Mouse (Mus musculus) heart, embryonic 13.5 days (tissue): ENCODE data around the gene Cd247. TPM values are rescaled to one million over a fixed set of nuclear protein-coding genes. Genes with fewer than 3 reads are reported as not detected.

ENCODE experiments used
- ATAC-seq: fragments of 200-750 bp; cut with Nextera tagmentation; 2 replicates; pipeline ENCODE4 v1.8.0; 2017; ENCODE audit warnings: moderate TSS enrichment; ENCODE audit not compliant: insufficient number of reproducible peaks, low FRiP score, low TSS enrichment; ENCODE audit errors: extremely low read depth
- H3K27ac ChIP-seq: fragments of 300-500 bp; sonication (generic); replicated peaks from 2 replicates; pipeline ENCODE4 v1.5.1; 2015; ENCODE audit warnings: moderate library complexity, mild to moderate bottlenecking, inconsistent platforms
- H3K27me3 ChIP-seq: fragments of 300-500 bp; sonication (generic); replicated peaks from 2 replicates; pipeline ENCODE4 v1.6.1; 2015; ENCODE audit warnings: mild to moderate bottlenecking, inconsistent platforms
- H3K36me3 ChIP-seq: fragments of 300-500 bp; sonication (generic); 2 replicates; pipeline ENCODE4 v1.6.1; 2015; ENCODE audit warnings: mild to moderate bottlenecking, inconsistent platforms
- H3K4me1 ChIP-seq: fragments of 300-500 bp; sonication (generic); 2 replicates; pipeline ENCODE4 v1.6.1; 2015; ENCODE audit warnings: inconsistent platforms
- H3K4me2 ChIP-seq: fragments of 300-500 bp; sonication (generic); 2 replicates; pipeline ENCODE4 v1.6.1; 2015; ENCODE audit warnings: inconsistent platforms, mild to moderate bottlenecking, moderate library complexity
- H3K4me3 ChIP-seq: fragments of 300-500 bp; sonication (generic); 2 replicates; pipeline ENCODE4 v1.5.1; 2015; ENCODE audit warnings: moderate library complexity, mild to moderate bottlenecking, inconsistent platforms
- H3K9ac ChIP-seq: fragments of 300-500 bp; sonication (generic); 2 replicates; pipeline ENCODE4 v1.6.1; 2015; ENCODE audit warnings: inconsistent platforms, mild to moderate bottlenecking, moderate library complexity
- H3K9me3 ChIP-seq: fragments of 300-500 bp; sonication (generic); 2 replicates; pipeline ENCODE4 v1.6.1; 2016; ENCODE audit warnings: inconsistent platforms
- WGBS: fragments of 180-500 bp; shearing (Covaris S2); methylation state at CpG from one replicate; pipeline ENCODE4 v1.1.7; 2015; ENCODE audit warnings: mixed read lengths; 5-methylcytosine and 5-hydroxymethylcytosine counted together
- polyA plus RNA-seq: library from polyadenylated mRNA; unstranded; fragments of >200 nt; fragmentation: Nextera tagmentation; extraction: Ambion mirVana; gene quantifications from 2 replicates; pipeline ENCODE4 v1.2.1, GENCODE M21; 2015

Gene Cd247
- polyA plus RNA-seq, 1 experiment from 2014 or later: 0.55 TPM

GRCm38 (mm10) chr1:165878751-165879150 lies 90.3 kb downstream of the Cd247 start:
- Histone ChIP-seq H3K36me3 (peaks cover 53% of the 10 kb centered on the region), H3K27ac (no peak overlapping the region), H3K9ac (no peak overlapping the region), H3K9me3 (no peaks in the 10 kb centered on the region), H3K4me2 (no peak overlapping the region), H3K4me1 (peaks cover 13% of the 10 kb centered on the region), H3K4me3 (no peak overlapping the region), H3K27me3 (no peaks in the 10 kb centered on the region)
- no peak for ATAC-seq
- WGBS: 95% methylated on average over 2 of the region's 2 CpGs

- 0 out of 2 replicates have a peak, but pooled peaks cover 3% of the 10 kb centered on the region for H3K4me1 ChIP-seq
- H3K9me3 ChIP-seq: no peaks in the 10 kb centered on the region
- H3K27me3 ChIP-seq: no peaks in the 10 kb centered on the region
- no peak overlapping the region for H3K27ac ChIP-seq
- peaks cover 39% of the 10 kb centered on the region for H3K36me3 ChIP-seq
- WGBS: 65% methylated on average over 8 of the region's 8 CpGs
- H3K4me3 ChIP-seq: no peak overlapping the region
- ATAC-seq: no peak
- H3K4me2 ChIP-seq: no peak overlapping the region
- no peak overlapping the region for H3K9ac ChIP-seq
These were observed 93.8 kb downstream of the Cd247 start for GRCm38 (mm10) chr1:165882146-165882900.

- no peak for ATAC-seq
- no peak overlapping the region for H3K9ac ChIP-seq
- 83% methylated on average over 2 of the region's 2 CpGs for WGBS
- H3K4me2 ChIP-seq: no peak overlapping the region
- H3K36me3 ChIP-seq: peaks cover 70% of the 10 kb centered on the region
- H3K4me3 ChIP-seq: no peak overlapping the region
- H3K27ac ChIP-seq: no peak overlapping the region
- H3K9me3 ChIP-seq: no peaks in the 10 kb centered on the region
- no peaks in the 10 kb centered on the region for H3K4me1 ChIP-seq
- H3K27me3 ChIP-seq: no peaks in the 10 kb centered on the region
These were observed 103.2 kb downstream of the Cd247 start for GRCm38 (mm10) chr1:165891686-165892085.

- Histone ChIP-seq H3K27ac (no peak overlapping the region), H3K4me1 (no peaks in the 10 kb centered on the region), H3K9me3 (no peaks in the 10 kb centered on the region), H3K36me3 (peaks cover 58% of the 10 kb centered on the region), H3K4me2 (no peak overlapping the region), H3K27me3 (no peaks in the 10 kb centered on the region), H3K9ac (no peak overlapping the region), H3K4me3 (no peak overlapping the region)
- 80% methylated on average over 1 of the region's 1 CpGs for WGBS
- no peak for ATAC-seq
These were observed 115.1 kb downstream of the Cd247 start for GRCm38 (mm10) chr1:165903596-165903995.

- Histone ChIP-seq H3K27me3 (no peaks in the 10 kb centered on the region), H3K4me3 (no peak overlapping the region), H3K9ac (no peak overlapping the region), H3K27ac (no peak overlapping the region), H3K4me1 (no peaks in the 10 kb centered on the region), H3K4me2 (no peak overlapping the region), H3K36me3 (peaks cover 48% of the 10 kb centered on the region), H3K9me3 (no peaks in the 10 kb centered on the region)
- 91% methylated on average over 2 of the region's 2 CpGs for WGBS
- no peak for ATAC-seq
These were observed 119.7 kb downstream of the Cd247 start for GRCm38 (mm10) chr1:165908153-165908552.

GRCm38 (mm10) chr1:165908806-165909205 lies 120.3 kb downstream of the Cd247 start:
- H3K36me3 ChIP-seq: peaks cover 48% of the 10 kb centered on the region
- no peak for ATAC-seq
- no peak overlapping the region for H3K27ac ChIP-seq
- 87% methylated on average over 3 of the region's 3 CpGs for WGBS
- H3K4me2 ChIP-seq: no peak overlapping the region
- no peak overlapping the region for H3K9ac ChIP-seq
- H3K27me3 ChIP-seq: no peaks in the 10 kb centered on the region
- no peaks in the 10 kb centered on the region for H3K4me1 ChIP-seq
- no peak overlapping the region for H3K4me3 ChIP-seq
- no peaks in the 10 kb centered on the region for H3K9me3 ChIP-seq

- H3K4me1 ChIP-seq: no peaks in the 10 kb centered on the region
- H3K4me3 ChIP-seq: no peak overlapping the region
- H3K9ac ChIP-seq: no peak overlapping the region
- H3K27me3 ChIP-seq: no peaks in the 10 kb centered on the region
- H3K4me2 ChIP-seq: no peak overlapping the region
- whole genome bisulfite sequencing: 86% methylated on average over 3 of the region's 3 CpGs
- no peak overlapping the region for H3K27ac ChIP-seq
- H3K9me3 ChIP-seq: no peaks in the 10 kb centered on the region
- no peak for ATAC-seq
- H3K36me3 ChIP-seq: peaks cover 46% of the 10 kb centered on the region
These were observed 121.0 kb downstream of the Cd247 start for GRCm38 (mm10) chr1:165909471-165909870.

- 86% methylated on average over 2 of the region's 2 CpGs for WGBS
- no peaks in the 10 kb centered on the region for H3K27me3 ChIP-seq
- no peaks in the 10 kb centered on the region for H3K4me1 ChIP-seq
- H3K36me3 ChIP-seq: peaks cover 27% of the 10 kb centered on the region
- ATAC-seq: no peak
- H3K27ac ChIP-seq: no peak overlapping the region
- no peak overlapping the region for H3K4me3 ChIP-seq
- H3K9me3 ChIP-seq: no peaks in the 10 kb centered on the region; the same call in 1 of the 2 replicates
- no peak overlapping the region for H3K4me2 ChIP-seq
- no peak overlapping the region for H3K9ac ChIP-seq
These were observed 125.4 kb downstream of the Cd247 start for GRCm38 (mm10) chr1:165913720-165914415.

GRCm38 (mm10) chr1:165914416-165914801 lies 125.9 kb downstream of the Cd247 start:
- no peak overlapping the region for H3K4me3 ChIP-seq
- H3K36me3 ChIP-seq: peaks cover 25% of the 10 kb centered on the region
- WGBS: 85% methylated on average over 2 of the region's 2 CpGs
- no peaks in the 10 kb centered on the region for H3K4me1 ChIP-seq
- ATAC-seq: no peak
- no peak overlapping the region for H3K4me2 ChIP-seq
- no peaks in the 10 kb centered on the region for H3K27me3 ChIP-seq
- no peak overlapping the region for H3K27ac ChIP-seq
- no peak overlapping the region for H3K9ac ChIP-seq
- H3K9me3 ChIP-seq: no peaks in the 10 kb centered on the region; the same call in 1 of the 2 replicates

GRCm38 (mm10) chr1:165921026-165921425 lies 132.5 kb downstream of the Cd247 start:
- H3K36me3 ChIP-seq: peaks cover 12% of the 10 kb centered on the region
- no peak overlapping the region for H3K9ac ChIP-seq
- H3K9me3 ChIP-seq: no peaks in the 10 kb centered on the region; the same call in 1 of the 2 replicates
- H3K27ac ChIP-seq: no peak overlapping the region
- no peak overlapping the region for H3K4me2 ChIP-seq
- H3K4me3 ChIP-seq: no peak overlapping the region
- ATAC-seq: no peak
- WGBS: 69% methylated on average over 3 of the region's 3 CpGs
- no peaks in the 10 kb centered on the region for H3K27me3 ChIP-seq
- 0 out of 2 replicates have a peak, but pooled peaks cover 2% of the 10 kb centered on the region for H3K4me1 ChIP-seq

- H3K4me1 ChIP-seq: peaks cover 5% of the 10 kb centered on the region; the same call in 1 of the 2 replicates
- no peak overlapping the region for H3K27ac ChIP-seq
- H3K36me3 ChIP-seq: no peaks in the 10 kb centered on the region
- H3K4me3 ChIP-seq: no peak overlapping the region
- no peak overlapping the region for H3K4me2 ChIP-seq
- no peak for ATAC-seq
- no peaks in the 10 kb centered on the region for H3K9me3 ChIP-seq
- H3K27me3 ChIP-seq: no peaks in the 10 kb centered on the region
- H3K9ac ChIP-seq: no peak overlapping the region
- WGBS: 88% methylated on average over 1 of the region's 1 CpGs
These were observed 134.0 kb downstream of the Cd247 start for GRCm38 (mm10) chr1:165922488-165922887.
